Mouse (Mus musculus) erythroblast, adult 5-6 weeks (primary cell): ENCODE results near the gene Cypt1. TPM values are rescaled to one million over a fixed set of nuclear protein-coding genes. Genes with fewer than 3 reads are reported as not detected.

ENCODE experiments used
- ATAC-seq: replicated peaks from 2 replicates; pipeline ENCODE4 v1.8.0; 2016; ENCODE audit warnings: moderate number of reproducible peaks, mild to moderate bottlenecking, moderate TSS enrichment, inconsistent platforms; ENCODE audit not compliant: poor library complexity, low FRiP score, severe bottlenecking
- total RNA-seq, 2 experiments: library from RNA; stranded (forward) in 1 of 2; stranded (reverse) in 1 of 2; fragments of 150-400 nt in 1 of 2; fragments of 200-764, 138-1000 nt in 1 of 2; gene quantifications; 2 replicates each; pipeline versions ENCODE4 v1.2.3 to v1.2.4; 2015 to 2017; ENCODE audit warnings: low replicate concordance in 2 of 2

Gene Cypt1
- total RNA-seq (2015; ENCODE audit: low replicate concordance) (not detected in 2 replicates), total RNA-seq (2017; ENCODE audit: low replicate concordance) (not detected in 2 replicates)

DNA sequence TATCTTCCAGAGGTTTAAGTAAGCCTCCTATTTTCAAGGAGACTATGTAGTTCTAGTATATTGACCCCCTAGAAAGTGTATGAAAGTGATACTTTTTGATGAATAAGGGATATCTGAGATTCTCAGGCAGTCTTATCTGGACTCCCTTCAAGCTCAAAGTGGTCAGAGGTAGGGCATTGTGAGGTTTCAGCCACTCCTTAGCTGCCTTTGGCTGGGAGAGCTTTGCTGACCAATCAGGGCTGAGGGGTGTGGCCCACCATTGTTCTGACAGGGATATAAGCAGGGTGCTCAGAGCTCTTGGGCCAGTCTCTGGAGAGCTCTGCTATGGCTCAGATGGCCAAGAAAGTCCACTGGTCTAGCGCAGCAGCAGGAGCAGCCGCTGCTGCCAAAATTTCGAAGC, at the start of gene Cypt1:
Gene Cypt1 (plus strand): TSS at position 301 of the 400 bp plus-strand sequence.
- no peak for ATAC-seq

DNA sequence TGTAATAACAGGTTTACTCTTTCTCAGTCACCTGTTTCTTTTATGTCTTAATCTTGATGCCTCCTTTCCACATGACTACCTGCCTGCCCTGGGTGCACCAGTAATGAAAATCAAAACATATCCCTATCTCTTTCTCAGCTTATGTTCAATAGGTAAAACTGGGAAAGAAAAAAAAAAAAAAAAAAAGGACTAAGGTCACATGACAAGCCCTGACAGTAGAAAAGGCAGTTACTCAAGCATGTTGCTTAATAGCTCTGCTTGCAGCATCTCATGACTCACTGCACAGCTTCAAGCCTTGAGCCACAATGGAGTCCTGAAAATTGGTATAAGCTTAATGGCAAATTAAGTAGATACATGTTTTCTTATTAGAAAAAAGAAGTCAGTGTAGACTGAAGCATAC, 24.1 kb downstream of the Cypt1 start:
- no peak for ATAC-seq

DNA sequence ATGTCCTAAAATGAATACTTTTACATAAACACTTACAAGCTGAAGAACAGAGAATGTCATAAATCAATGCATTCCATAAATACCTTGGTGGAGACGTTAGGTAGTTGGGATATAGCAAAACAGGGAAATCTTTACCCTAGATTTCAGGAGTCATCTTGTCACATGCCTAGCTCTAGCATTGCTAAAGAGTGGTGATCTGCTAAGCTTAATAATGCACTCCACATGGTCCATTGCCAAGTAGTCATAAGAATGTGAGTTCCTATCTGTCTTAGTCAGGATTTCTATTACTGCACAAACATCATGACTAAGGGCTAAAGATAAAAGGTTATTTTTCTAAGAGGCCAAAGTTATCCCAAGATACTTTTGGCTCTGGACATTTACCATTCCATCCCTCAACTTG, 34.4 kb downstream of the Cypt1 start:
- ATAC-seq: no peak

DNA sequence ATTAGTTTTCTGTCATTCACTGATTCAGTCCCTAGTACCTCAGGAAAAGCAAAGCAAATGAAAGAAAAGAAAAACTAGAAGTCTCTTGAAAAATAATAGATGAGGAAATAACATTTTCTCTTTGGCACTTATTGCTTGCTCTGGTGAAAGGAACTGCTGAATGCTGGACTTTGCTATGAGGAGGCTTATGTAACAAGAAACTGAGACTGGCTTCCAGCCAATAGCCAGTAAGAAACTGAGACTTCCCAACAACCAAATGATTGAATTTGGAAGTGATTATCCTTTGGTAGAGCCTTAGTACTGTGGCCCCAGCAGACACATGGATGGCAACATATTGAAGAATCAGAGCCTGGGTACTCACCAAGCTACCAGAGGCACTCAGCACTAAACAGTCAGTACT, 35.8 kb downstream of the Cypt1 start:
- ATAC-seq: no peak

Other genes starting within 250 kb of the Cypt1 start
- gene Maoa, start 96.8 kb downstream of the Cypt1 start, total RNA-seq (2015; ENCODE audit: low replicate concordance): 0.63 and 1.5 TPM in 2 replicates
- 0.28 and 0.85 TPM in 2 replicates for gene Maoa, start 96.8 kb downstream of the Cypt1 start, total RNA-seq (2017; ENCODE audit: low replicate concordance)